Mouse (Mus musculus) heart, embryonic 16.5 days (tissue): ENCODE data around the gene Tmem210. TPM values are rescaled to one million over a fixed set of nuclear protein-coding genes. Genes with fewer than 3 reads are reported as not detected.

Experiments
- ATAC-seq: fragments of 200-750 bp; cut with Nextera tagmentation; replicated peaks from 2 replicates; pipeline ENCODE4 v1.8.0; 2017; ENCODE audit warnings: moderate number of reproducible peaks; ENCODE audit not compliant: insufficient read depth, low FRiP score; ENCODE audit errors: extremely low read depth
- H3K27ac ChIP-seq: fragments of 300-500 bp; sonication (generic); 2 replicates; pipeline ENCODE4 v1.5.1; 2014; ENCODE audit warnings: mild to moderate bottlenecking, low read length, control low read depth, moderate library complexity
- H3K27me3 ChIP-seq: fragments of 300-500 bp; sonication (generic); 2 replicates; pipeline ENCODE4 v1.6.1; 2014; ENCODE audit warnings: low read length, mixed read lengths; ENCODE audit not compliant: control insufficient read depth, insufficient read depth
- H3K36me3 ChIP-seq: fragments of 300-500 bp; sonication (generic); 2 replicates; pipeline ENCODE4 v1.6.1; 2014; ENCODE audit not compliant: control insufficient read depth, insufficient read depth
- H3K4me1 ChIP-seq: fragments of 300-500 bp; sonication (generic); 2 replicates; pipeline ENCODE4 v1.6.1; 2014; ENCODE audit warnings: low read length, mixed read lengths; ENCODE audit not compliant: control insufficient read depth, insufficient read depth
- H3K4me2 ChIP-seq: fragments of 300-500 bp; sonication (generic); 2 replicates; pipeline ENCODE4 v1.6.1; 2014; ENCODE audit warnings: low read depth, mild to moderate bottlenecking, control low read depth, low read length
- H3K4me3 ChIP-seq: fragments of 300-500 bp; sonication (generic); 2 replicates; pipeline ENCODE4 v1.5.1; 2014; ENCODE audit warnings: mild to moderate bottlenecking, control low read depth, low read length
- H3K9ac ChIP-seq: fragments of 300-500 bp; sonication (generic); 2 replicates; pipeline ENCODE4 v1.6.1; 2014; ENCODE audit warnings: low read length, control low read depth
- H3K9me3 ChIP-seq: fragments of 300-500 bp; sonication (generic); replicated peaks from 2 replicates; pipeline ENCODE4 v1.6.1; 2016; ENCODE audit warnings: low read length; ENCODE audit not compliant: control insufficient read depth
- WGBS: fragments of 180-500 bp; shearing (Covaris S2); extraction: QIAGEN DNeasy Blood & Tissue Kit; methylation state at CpG from one replicate; pipeline ENCODE4 v1.1.7; 2014; 5-methylcytosine and 5-hydroxymethylcytosine counted together
- polyA plus RNA-seq: library from polyadenylated mRNA; unstranded; fragments of >200 nt; fragmentation: Nextera tagmentation; extraction: Ambion mirVana; gene quantifications from 2 replicates; pipeline ENCODE4 v1.2.1, GENCODE M21; 2015

Gene Tmem210
- polyA plus RNA-seq, 1 experiment from 2014 or later: not detected

DNA sequence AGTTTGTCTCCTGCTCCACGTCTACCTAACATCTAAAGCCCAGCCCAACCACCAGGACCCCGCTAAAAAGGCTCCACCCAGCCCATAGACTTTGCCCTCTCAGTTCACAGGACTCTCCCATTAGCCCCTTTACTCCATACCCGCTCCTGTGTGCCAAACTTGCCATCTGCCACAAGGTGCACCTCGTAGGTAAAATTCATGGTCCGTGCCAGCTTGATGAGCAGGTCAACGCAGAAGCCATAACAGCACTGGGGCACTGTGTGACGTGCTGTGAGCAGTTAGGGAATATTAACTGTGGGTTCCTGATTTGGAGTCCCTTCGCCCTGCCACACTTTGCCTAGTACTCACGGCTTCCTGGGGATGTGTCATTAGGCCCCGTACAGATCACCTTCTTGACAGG is 10.1 kb downstream of the Tmem210 start:
- Histone ChIP-seq H3K36me3 (no peaks in the 10 kb centered on the region), H3K4me2 (no peak overlapping the region), H3K4me1 (no peaks in the 10 kb centered on the region), H3K27me3 (peaks cover 37% of the 10 kb centered on the region), H3K9me3 (no peaks in the 10 kb centered on the region), H3K27ac (no peak overlapping the region), H3K9ac (no peak overlapping the region), H3K4me3 (no peak overlapping the region)
- WGBS: 72% methylated on average over 10 of the region's 10 CpGs
- no peak for ATAC-seq

DNA sequence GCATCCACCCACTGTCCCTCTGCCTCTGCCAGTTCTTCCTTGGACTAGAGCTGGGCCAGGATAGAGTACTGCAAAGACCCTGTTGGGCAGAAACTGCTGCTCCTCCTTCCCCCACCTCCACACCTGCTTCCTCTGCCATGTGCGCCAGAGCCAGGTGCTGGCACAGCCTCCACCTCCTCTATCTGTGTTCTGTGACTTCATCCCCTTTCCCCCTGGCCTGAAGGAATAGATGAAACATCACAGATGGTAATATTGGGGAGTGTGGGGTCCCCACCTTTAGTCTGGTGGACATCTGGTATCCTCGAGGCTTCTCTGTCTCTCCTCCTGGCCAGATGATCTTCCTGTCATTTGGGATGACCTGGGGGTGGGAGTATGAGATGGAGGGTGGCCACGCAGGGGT is 15.5 kb downstream of the Tmem210 start:
- H3K9ac ChIP-seq: no peak overlapping the region
- H3K4me1 ChIP-seq: 0 out of 2 replicates have a peak, but pooled peaks cover 3% of the 10 kb centered on the region
- H3K4me3 ChIP-seq: no peak overlapping the region
- peaks cover 43% of the 10 kb centered on the region for H3K27me3 ChIP-seq
- H3K4me2 ChIP-seq: no peak overlapping the region
- WGBS: 68% methylated on average over 3 of the region's 3 CpGs
- H3K9me3 ChIP-seq: no peaks in the 10 kb centered on the region
- no peaks in the 10 kb centered on the region for H3K36me3 ChIP-seq
- no peak overlapping the region for H3K27ac ChIP-seq
- ATAC-seq: no peak

DNA sequence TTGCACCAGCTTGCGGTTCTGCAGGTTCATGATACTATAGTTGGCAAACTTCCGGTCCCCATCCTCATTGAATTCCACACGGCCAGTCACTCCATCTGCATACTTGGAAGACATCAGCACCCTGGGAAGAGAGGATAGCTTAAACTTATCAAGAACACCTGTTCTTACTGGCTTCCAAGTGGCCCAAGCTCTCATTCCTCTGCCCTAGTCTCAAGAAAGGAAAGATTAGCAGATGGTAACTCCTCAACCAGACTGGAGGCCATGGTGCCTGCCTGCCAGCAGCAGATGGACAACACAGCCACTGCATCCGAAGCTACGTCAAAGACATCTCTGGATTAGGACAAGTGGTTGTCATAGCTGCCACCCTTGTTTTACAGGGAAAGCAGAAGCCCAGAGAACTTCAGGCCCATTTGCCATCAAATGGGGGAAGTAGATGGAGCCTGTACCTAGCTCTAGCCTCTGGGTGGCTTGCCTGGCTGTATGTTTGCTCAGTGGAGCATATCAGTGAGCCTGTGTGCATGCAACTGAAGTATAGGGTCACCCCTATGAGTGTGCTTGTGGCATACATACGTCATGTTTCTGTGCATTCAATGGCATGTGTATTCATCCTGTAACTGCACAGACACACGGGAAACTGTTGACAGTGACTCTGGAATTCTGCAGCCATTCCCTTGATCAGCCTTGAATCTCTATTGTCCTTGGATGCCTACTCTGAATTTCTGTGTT is 16.1 kb downstream of the Tmem210 start:
- H3K27ac ChIP-seq: no peak overlapping the region
- no peak for ATAC-seq
- H3K27me3 ChIP-seq: peaks cover 49% of the 10 kb centered on the region
- H3K4me3 ChIP-seq: no peak overlapping the region
- 0 out of 2 replicates have a peak, but pooled peaks cover 3% of the 10 kb centered on the region for H3K4me1 ChIP-seq
- 69% methylated on average over 7 of the region's 7 CpGs for WGBS
- no peak overlapping the region for H3K9ac ChIP-seq
- H3K36me3 ChIP-seq: no peaks in the 10 kb centered on the region
- H3K9me3 ChIP-seq: no peaks in the 10 kb centered on the region
- no peak overlapping the region for H3K4me2 ChIP-seq

GRCm38 (mm10) chr2:25304657-25305541 is 17.0 kb downstream of the Tmem210 start:
- ATAC-seq: no peak
- Histone ChIP-seq H3K9me3 (no peaks in the 10 kb centered on the region), H3K27me3 (peaks cover 49% of the 10 kb centered on the region), H3K4me2 (peak overlapping the region; percentile 80), H3K27ac (no peak overlapping the region), H3K36me3 (no peaks in the 10 kb centered on the region), H3K9ac (peak overlapping the region; percentile 35; the same call in 1 of the 2 replicates), H3K4me1 (0 out of 2 replicates have a peak, but pooled peaks cover 3% of the 10 kb centered on the region), H3K4me3 (peak overlapping the region; percentile 51)
- 3% methylated on average over 43 of the region's 45 CpGs for WGBS

DNA sequence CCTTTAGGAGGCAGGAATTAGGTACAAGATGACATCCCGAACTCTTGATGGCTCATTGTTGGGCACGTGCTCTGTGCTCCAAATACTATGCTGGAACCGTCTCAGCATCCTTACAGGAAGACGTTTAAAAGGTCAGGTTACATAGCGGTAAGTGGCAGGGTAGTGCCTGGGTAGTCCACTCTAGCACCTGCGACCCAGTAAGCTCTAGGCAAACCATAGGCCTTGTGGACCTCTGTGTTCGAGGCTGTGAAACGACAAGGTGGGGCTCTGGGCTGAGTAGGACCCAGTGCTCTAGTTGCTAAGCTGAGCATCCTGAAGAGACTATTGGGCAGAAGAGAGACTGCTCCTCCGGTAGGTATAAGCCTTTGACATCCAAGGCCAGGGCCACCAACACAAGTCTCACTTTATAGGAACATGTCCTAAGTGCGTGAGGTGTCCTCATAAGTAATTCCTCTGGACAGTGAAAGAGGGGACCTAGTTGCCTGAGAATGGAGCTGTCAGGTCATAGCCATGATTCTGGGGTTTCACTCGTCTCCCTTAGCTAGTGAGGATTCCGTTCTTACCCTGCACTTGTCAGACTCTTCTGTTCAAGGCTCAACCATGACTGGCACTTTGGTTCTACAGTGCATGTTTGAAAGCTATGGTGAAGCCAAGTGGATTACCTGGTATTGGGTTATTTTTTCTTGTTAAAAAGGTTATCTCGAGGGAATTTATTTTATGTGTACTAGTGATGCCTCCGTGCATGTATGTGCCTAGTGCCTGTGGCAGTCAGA is 17.8 kb downstream of the Tmem210 start:
- ATAC-seq: no peak
- Histone ChIP-seq H3K9me3 (no peaks in the 10 kb centered on the region), H3K4me2 (no peak overlapping the region), H3K27ac (no peak overlapping the region), H3K9ac (no peak overlapping the region), H3K4me1 (0 out of 2 replicates have a peak, but pooled peaks cover 3% of the 10 kb centered on the region), H3K27me3 (peaks cover 55% of the 10 kb centered on the region), H3K4me3 (no peak overlapping the region; the same call in 1 of the 2 replicates), H3K36me3 (no peaks in the 10 kb centered on the region)
- WGBS: 45% methylated on average over 14 of the region's 14 CpGs

DNA sequence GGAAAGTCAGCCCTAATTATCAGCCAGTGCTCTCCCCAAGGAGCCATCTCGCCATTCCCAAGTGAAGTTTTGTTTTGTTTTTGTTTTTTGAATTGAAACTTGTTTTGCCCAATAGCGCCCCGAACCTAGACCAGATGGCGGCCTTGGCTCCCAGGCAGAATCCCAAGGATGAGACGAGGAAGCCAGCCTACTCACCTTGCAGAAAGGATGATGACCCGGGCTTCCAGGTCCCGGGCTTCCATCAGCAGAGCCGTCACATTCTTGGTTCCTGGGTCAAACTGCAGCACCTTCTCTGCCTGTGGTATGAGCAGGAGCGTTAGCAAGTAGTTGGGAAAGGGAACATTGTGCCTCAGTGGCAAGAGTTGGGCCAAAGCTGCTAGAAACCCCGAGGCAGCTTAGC is 22.2 kb downstream of the Tmem210 start:
- H3K4me1 ChIP-seq: no peaks in the 10 kb centered on the region
- peaks cover 68% of the 10 kb centered on the region for H3K27me3 ChIP-seq
- no peak for ATAC-seq
- 48% methylated on average over 10 of the region's 10 CpGs for WGBS
- no peaks in the 10 kb centered on the region for H3K36me3 ChIP-seq
- no peaks in the 10 kb centered on the region for H3K9me3 ChIP-seq
- no peak overlapping the region for H3K4me2 ChIP-seq
- no peak overlapping the region for H3K4me3 ChIP-seq
- H3K27ac ChIP-seq: no peak overlapping the region
- no peak overlapping the region for H3K9ac ChIP-seq

- H3K4me3 ChIP-seq: no peak overlapping the region
- no peak overlapping the region for H3K9ac ChIP-seq
- no peaks in the 10 kb centered on the region for H3K9me3 ChIP-seq
- no peak overlapping the region for H3K27ac ChIP-seq
- H3K4me2 ChIP-seq: no peak overlapping the region
- H3K36me3 ChIP-seq: no peaks in the 10 kb centered on the region
- peaks cover 60% of the 10 kb centered on the region for H3K27me3 ChIP-seq
- ATAC-seq: no peak
- no peaks in the 10 kb centered on the region for H3K4me1 ChIP-seq
- 2% methylated on average over 22 of the region's 22 CpGs for WGBS
Measured at GRCm38 (mm10) chr2:25310969-25311368, 23.0 kb downstream of the Tmem210 start.

DNA sequence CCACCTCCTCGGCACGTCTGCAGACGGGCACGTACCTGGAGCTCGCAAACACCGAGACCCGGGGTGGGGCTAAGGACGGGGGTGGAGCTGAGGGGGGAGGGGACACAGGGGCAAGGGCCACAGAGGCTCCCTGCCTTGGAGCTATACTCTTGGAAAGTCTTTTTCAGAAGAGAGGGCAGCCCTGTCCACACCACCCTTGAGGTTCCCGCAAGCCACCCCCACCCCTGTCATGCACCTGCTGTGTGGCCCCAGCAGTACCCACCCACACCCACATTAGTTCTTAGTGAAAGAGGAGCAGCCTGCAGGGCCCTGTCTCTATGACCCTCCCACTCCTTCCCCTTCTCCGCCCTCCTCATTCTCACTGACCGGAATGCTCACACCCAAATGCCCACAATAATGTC is 23.5 kb downstream of the Tmem210 start:
- no peak overlapping the region for H3K9ac ChIP-seq
- H3K4me3 ChIP-seq: no peak overlapping the region
- no peaks in the 10 kb centered on the region for H3K4me1 ChIP-seq
- H3K27ac ChIP-seq: no peak overlapping the region
- no peak overlapping the region for H3K4me2 ChIP-seq
- no peak for ATAC-seq
- H3K36me3 ChIP-seq: no peaks in the 10 kb centered on the region
- H3K27me3 ChIP-seq: peaks cover 58% of the 10 kb centered on the region
- WGBS: 4% methylated on average over 11 of the region's 11 CpGs
- H3K9me3 ChIP-seq: no peaks in the 10 kb centered on the region
